Mouse (Mus musculus) kidney, adult 2 months (tissue): Measurements from ENCODE around the gene Gm7073.

Experiments
- CTCF ChIP-seq: fragments of 200-500 bp; conservative IDR thresholded peaks from 2 replicates; pipeline ENCODE4 v1.5.1; 2011; ENCODE audit warnings: low read depth, mild to moderate bottlenecking, control low read depth, low read length, moderate library complexity, mixed read lengths; ENCODE audit not compliant: insufficient read depth, insufficient read length
- POLR2A ChIP-seq: fragments of 200-500 bp; IDR thresholded peaks from one replicate; pipeline ENCODE4 v1.6.1; 2011; ENCODE audit warnings: low read depth, low read length, control low read depth

DNA sequence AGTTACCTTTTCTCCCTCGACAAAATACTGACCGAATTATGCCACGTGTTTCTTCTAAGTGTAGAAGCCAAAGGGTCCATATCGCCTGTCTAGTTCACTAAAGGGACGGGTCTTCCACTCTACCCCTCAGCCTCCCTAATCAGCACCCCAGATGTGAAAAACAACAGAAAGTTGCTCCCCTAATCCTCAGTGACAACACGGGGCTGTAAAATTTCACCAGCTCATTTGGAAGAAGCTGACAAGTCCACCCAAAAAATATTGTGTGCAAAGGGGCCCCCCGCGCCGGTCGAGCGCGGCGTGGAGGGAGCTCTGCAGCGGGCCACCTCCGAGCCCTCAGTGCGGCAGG lies 8.0 kb upstream of the Gm7073 start:
- TF ChIP-seq CTCF, result no peak
- TF ChIP-seq POLR2A, result no peak
